Mouse (Mus musculus) testis, adult 2 months (tissue): ENCODE measurements around the gene Ywhag.

Experiments
- CTCF ChIP-seq: fragments of 200-500 bp; IDR thresholded peaks from 2 replicates; pipeline ENCODE4 v1.5.1; 2012; ENCODE audit warnings: low read depth, mild to moderate bottlenecking, inconsistent platforms, low read length, moderate library complexity; ENCODE audit not compliant: control insufficient read depth, insufficient read depth, insufficient replicate concordance
- POLR2A ChIP-seq: fragments of 200-500 bp; IDR thresholded peaks from 2 replicates; pipeline ENCODE4 v1.6.1; 2012; ENCODE audit warnings: low read depth, mild to moderate bottlenecking, inconsistent platforms, low read length, moderate library complexity; ENCODE audit not compliant: control insufficient read depth

DNA sequence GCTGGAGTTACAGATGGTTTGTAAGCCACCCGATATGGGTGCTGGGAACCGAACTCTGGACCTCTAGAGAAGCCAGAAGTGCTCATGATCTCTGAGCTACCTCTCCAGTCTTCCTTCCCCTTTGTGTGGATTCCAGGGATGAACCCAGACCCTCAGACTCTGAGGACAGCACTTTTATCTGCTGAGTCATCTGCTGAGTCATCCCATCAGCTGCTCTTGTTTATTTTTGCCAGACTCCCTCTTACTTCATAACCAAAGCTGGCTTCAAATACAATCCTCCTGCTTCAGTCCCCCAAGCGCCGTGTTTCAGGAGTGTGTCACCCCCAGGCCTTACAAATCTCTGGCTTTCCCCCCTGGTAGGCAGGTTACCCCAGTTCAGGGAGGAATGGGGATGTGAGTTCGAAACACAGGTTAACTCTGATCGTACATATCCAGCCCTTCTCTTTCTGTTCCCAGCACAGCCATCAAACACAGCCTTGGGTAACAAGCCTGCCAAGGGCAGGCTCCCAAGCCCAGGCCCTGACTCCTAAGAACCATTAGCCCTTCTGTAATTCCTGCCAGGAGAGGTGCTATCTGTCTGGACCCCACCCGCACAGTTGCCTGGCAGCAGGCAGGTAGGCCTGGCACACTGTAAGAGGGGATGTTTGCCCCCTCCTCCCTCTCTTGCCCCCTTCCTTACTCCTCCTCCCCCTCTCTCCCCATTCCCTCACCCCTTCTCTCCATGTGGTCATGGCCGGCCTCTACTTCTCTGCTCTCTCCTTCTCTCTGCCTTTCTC lies 41.7 kb upstream of the Ywhag start:
- TF ChIP-seq CTCF (no peak), POLR2A (no peak)
